Comparison of ENCODE assay signal across 13 mouse cellular contexts in genomic region chr2:101543704-101544417, GRCm38 (mm10).
A peak's percentile ranks its signal among the peaks of the same experiment; 100 is the strongest.
DNase-seq lines count a peak whose midpoint lies in the region; ATAC-seq and TF ChIP-seq lines count a peak whose summit lies in the region.
"Had no signal": no experiment of that assay in that cellular context is flagged by ENCODE, and none has a peak within 500 bp of the region (broad histone marks: within the 10 kb centered on the region; RNA-seq: fewer than 3 reads in every experiment).

No protein-coding gene starts in this region.

- no peak overlapping the region for H3K4me2 ChIP-seq in intestine, postnatal 0 days (replicated peaks; ENCODE audit: low read depth)
- no peak overlapping the region for H3K4me2 ChIP-seq in intestine, embryonic 15.5 days (replicated peaks)
- H3K4me2 ChIP-seq in lung, postnatal 0 days (replicated peaks; ENCODE audit: low read depth, low read length) = no peak overlapping the region
- H3K4me2 ChIP-seq: forebrain, embryonic 12.5 days; liver, embryonic 15.5 days; midbrain, embryonic 13.5 days had no signal

- ATAC-seq in intestine, postnatal 0 days = no peak
- no peak for ATAC-seq in intestine, embryonic 15.5 days
- no peak for ATAC-seq in lung, postnatal 0 days
- no peak for ATAC-seq in monocyte, adult 5-6 weeks (replicated peaks; ENCODE audit: insufficient number of reproducible peaks, low FRiP score, low TSS enrichment, poor library complexity, severe bottlenecking)
- ATAC-seq: intestine, embryonic 16.5 days; midbrain, embryonic 13.5 days had no signal

- no peak overlapping the region for H3K9ac ChIP-seq in intestine, postnatal 0 days (ENCODE audit: low read depth, low read length)
- H3K9ac ChIP-seq in intestine, embryonic 15.5 days = no peak overlapping the region
- no peak overlapping the region for H3K9ac ChIP-seq in lung, postnatal 0 days (replicated peaks; ENCODE audit: low read depth)
- H3K9ac ChIP-seq: forebrain, embryonic 12.5 days; liver, embryonic 15.5 days; midbrain, embryonic 13.5 days had no signal

- H3K9me3 ChIP-seq in intestine, postnatal 0 days (ENCODE audit: control insufficient read depth) = no peaks in the 10 kb centered on the region
- no peaks in the 10 kb centered on the region for H3K9me3 ChIP-seq in intestine, embryonic 15.5 days
- no peaks in the 10 kb centered on the region for H3K9me3 ChIP-seq in lung, postnatal 0 days (ENCODE audit: low read length)
- H3K9me3 ChIP-seq: forebrain, embryonic 12.5 days; liver, embryonic 15.5 days; midbrain, embryonic 13.5 days had no signal

- no peak overlapping the region for H3K27ac ChIP-seq in intestine, postnatal 0 days (ENCODE audit: low read depth, low read length)
- H3K27ac ChIP-seq in intestine, embryonic 15.5 days = no peak overlapping the region
- H3K27ac ChIP-seq in lung, postnatal 0 days (ENCODE audit: low read length) = no peak overlapping the region
- H3K27ac ChIP-seq: forebrain, embryonic 12.5 days; liver, embryonic 15.5 days; midbrain, embryonic 13.5 days had no signal

- H3K27me3 ChIP-seq in intestine, postnatal 0 days (replicated peaks; ENCODE audit: control insufficient read depth, insufficient read depth, low read length) = no peaks in the 10 kb centered on the region
- no peaks in the 10 kb centered on the region for H3K27me3 ChIP-seq in intestine, embryonic 15.5 days (replicated peaks)
- no peaks in the 10 kb centered on the region for H3K27me3 ChIP-seq in lung, postnatal 0 days (replicated peaks; ENCODE audit: insufficient read depth, low read length)
- H3K27me3 ChIP-seq: forebrain, embryonic 12.5 days; liver, embryonic 15.5 days; midbrain, embryonic 13.5 days had no signal

- H3K4me1 ChIP-seq in intestine, postnatal 0 days (replicated peaks; ENCODE audit: control insufficient read depth, insufficient read depth, low read length) = no peaks in the 10 kb centered on the region
- H3K4me1 ChIP-seq in intestine, embryonic 15.5 days (replicated peaks) = no peaks in the 10 kb centered on the region
- H3K4me1 ChIP-seq in lung, postnatal 0 days (ENCODE audit: insufficient read depth, low read depth, low read length) = no peaks in the 10 kb centered on the region
- H3K4me1 ChIP-seq: forebrain, embryonic 12.5 days; liver, embryonic 15.5 days; midbrain, embryonic 13.5 days had no signal

- DNase-seq in lung, postnatal 0 days (ENCODE audit: low spot score) = no peak
- no peak for DNase-seq in lung, postnatal 4 days
- peak; percentile 41 for DNase-seq in brain, adult 2 months (ENCODE audit: low read depth, low spot score)
- peak; percentile 80 for DNase-seq in thymus, postnatal 25 days
- DNase-seq in spleen, postnatal 36 days (ENCODE audit: low spot score in 2 of 2) = no peak
- DNase-seq: gastrocnemius, postnatal 14 days had no signal

- 47% methylated on average over 8 of the region's 8 CpGs for WGBS in intestine, postnatal 0 days
- WGBS in intestine, embryonic 15.5 days = 44% methylated on average over 8 of the region's 8 CpGs
- 46% methylated on average over 8 of the region's 8 CpGs for WGBS in lung, postnatal 0 days

- TF ChIP-seq EP300 in lung, postnatal 0 days (IDR thresholded peaks at IDR 0.05) = no peak

- no peak overlapping the region for H3K4me3 ChIP-seq in intestine, postnatal 0 days (ENCODE audit: low read depth, low read length)
- H3K4me3 ChIP-seq in intestine, embryonic 15.5 days (replicated peaks) = no peak overlapping the region
- no peak overlapping the region for H3K4me3 ChIP-seq in lung, postnatal 0 days (ENCODE audit: low read depth, low read length)
- H3K4me3 ChIP-seq: forebrain, embryonic 12.5 days; liver, embryonic 15.5 days; midbrain, embryonic 13.5 days had no signal

- TF ChIP-seq CTCF in intestine, postnatal 0 days (IDR thresholded peaks at IDR 0.05; ENCODE audit: low read depth) = peak; percentile 39
- TF ChIP-seq CTCF in lung, postnatal 0 days (IDR thresholded peaks at IDR 0.05) = peak; percentile 16; the same call in 1 of the 2 replicates

- no peaks in the 10 kb centered on the region for H3K36me3 ChIP-seq in intestine, postnatal 0 days (ENCODE audit: control insufficient read depth, insufficient read depth)
- H3K36me3 ChIP-seq in intestine, embryonic 15.5 days = no peaks in the 10 kb centered on the region
- no peaks in the 10 kb centered on the region for H3K36me3 ChIP-seq in lung, postnatal 0 days (ENCODE audit: insufficient read depth, low read length)
- H3K36me3 ChIP-seq: forebrain, embryonic 12.5 days; liver, embryonic 15.5 days; midbrain, embryonic 13.5 days had no signal

Comparison
In these comparisons a context has a peak if more than half of its experiments do, and no peak if none do; other contexts are left out.
1. DNase-seq: peak in brain, adult 2 months (single experiment) and thymus, postnatal 25 days (single experiment); none in lung, postnatal 0 days (single experiment), lung, postnatal 4 days (0 of 2) and spleen, postnatal 36 days (0 of 2).